Mouse (Mus musculus) hindbrain, embryonic 15.5 days (tissue): ENCODE measurements around the gene Tldc1. TPM values are rescaled to one million over a fixed set of nuclear protein-coding genes. Genes with fewer than 3 reads are reported as not detected.

Experiments used
- polyA plus RNA-seq: library from polyadenylated mRNA; unstranded; fragments of >200 nt; fragmentation: Nextera tagmentation; extraction: Ambion mirVana; gene quantifications from 2 replicates; pipeline ENCODE4 v1.2.1, GENCODE M21; 2015

Gene Tldc1
- polyA plus RNA-seq, 1 experiment from 2014 or later, result 13.2 TPM

Other genes starting within 250 kb of the Tldc1 start
- 50.7 and 54.0 TPM in 2 replicates for gene Mbtps1, start 219.7 kb downstream of the Tldc1 start, polyA plus RNA-seq
- 153 and 162 TPM in 2 replicates for gene Hsdl1, start 203.2 kb downstream of the Tldc1 start, polyA plus RNA-seq
- 0.35 and 0.74 TPM in 2 replicates for gene Dnaaf1, start 203.2 kb downstream of the Tldc1 start, polyA plus RNA-seq
- gene Taf1c, start 173.2 kb downstream of the Tldc1 start, polyA plus RNA-seq, result 14.1 and 14.7 TPM in 2 replicates
- 0.10 and 0.34 TPM in 2 replicates for gene Adad2, start 165.7 kb downstream of the Tldc1 start, polyA plus RNA-seq
- gene Kcng4, start 142.7 kb downstream of the Tldc1 start, polyA plus RNA-seq, result 0.10 and 0.13 TPM in 2 replicates
- gene Wfdc1, start 112.1 kb downstream of the Tldc1 start, polyA plus RNA-seq, result 6.1 and 6.6 TPM in 2 replicates
- gene Atp2c2, start 78.4 kb downstream of the Tldc1 start, polyA plus RNA-seq, result 0.32 and 0.38 TPM in 2 replicates
- gene Cotl1, start 62.1 kb upstream of the Tldc1 start, polyA plus RNA-seq, result 147 and 151 TPM in 2 replicates
- 17.3 TPM in 2 replicates for gene Klhl36, start 83.8 kb upstream of the Tldc1 start, polyA plus RNA-seq
- gene Usp10, start 131.9 kb upstream of the Tldc1 start, polyA plus RNA-seq, result 126 and 135 TPM in 2 replicates
- gene Gm20388, start 132.4 kb upstream of the Tldc1 start, polyA plus RNA-seq, result 5.0 and 5.4 TPM in 2 replicates
- 1.8 and 2.8 TPM in 2 replicates for gene Crispld2, start 214.0 kb upstream of the Tldc1 start, polyA plus RNA-seq